Comparison of ENCODE assay signal across 8 mouse cellular contexts in the genomic region with DNA sequence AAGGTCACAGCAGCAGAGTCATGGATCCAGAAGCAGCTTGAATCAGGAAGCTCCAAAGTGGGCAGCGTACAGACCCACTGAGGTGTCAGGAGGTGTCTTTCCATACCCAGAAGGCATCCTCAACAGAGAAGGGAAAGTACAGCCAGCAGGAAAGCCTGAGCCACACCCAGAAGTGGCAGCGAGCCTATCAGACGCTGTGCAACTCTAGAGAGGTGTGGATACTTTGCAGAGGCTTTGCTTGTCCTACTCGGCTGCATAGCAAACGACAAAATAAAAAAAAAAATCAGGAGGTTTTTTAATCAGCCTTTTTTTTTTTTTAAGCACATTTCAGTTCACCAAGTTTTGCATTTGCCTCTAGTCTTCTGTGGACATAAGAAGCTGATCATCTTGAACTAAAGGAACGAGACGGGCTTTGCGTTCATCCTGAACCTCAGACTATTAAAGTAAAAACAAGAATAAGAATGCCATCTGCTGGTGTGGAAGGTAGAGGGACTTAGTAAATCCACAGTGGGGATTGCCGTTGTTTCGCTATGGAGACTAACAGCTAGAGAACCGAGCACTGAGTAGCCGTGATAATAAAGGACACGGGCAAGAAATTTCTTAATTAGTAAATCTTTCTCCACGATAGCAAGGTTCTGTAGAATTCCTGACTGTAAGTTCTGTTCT.
A peak's percentile ranks its signal among the peaks of the same experiment; 100 is the strongest.
DNase-seq lines count a peak whose midpoint lies in the region; ATAC-seq and TF ChIP-seq lines count a peak whose summit lies in the region.

No protein-coding gene starts in this region.

- H3K9ac ChIP-seq in forebrain, embryonic 13.5 days = no peak overlapping the region
- no peak overlapping the region for H3K9ac ChIP-seq in forebrain, embryonic 11.5 days (ENCODE audit: low read length)
- H3K9ac ChIP-seq in lung, embryonic 15.5 days = no peak overlapping the region
- no peak overlapping the region for H3K9ac ChIP-seq in forebrain, postnatal 0 days
- H3K9ac ChIP-seq in neural tube, embryonic 15.5 days (replicated peaks) = no peak overlapping the region

- no peaks in the 10 kb centered on the region for H3K4me1 ChIP-seq in forebrain, embryonic 13.5 days
- no peaks in the 10 kb centered on the region for H3K4me1 ChIP-seq in forebrain, embryonic 11.5 days (replicated peaks; ENCODE audit: control insufficient read depth, insufficient read depth, low read length)
- H3K4me1 ChIP-seq in lung, embryonic 15.5 days = no peaks in the 10 kb centered on the region
- no peaks in the 10 kb centered on the region for H3K4me1 ChIP-seq in forebrain, postnatal 0 days (ENCODE audit: insufficient read depth)
- no peaks in the 10 kb centered on the region for H3K4me1 ChIP-seq in neural tube, embryonic 15.5 days

- H3K27ac ChIP-seq in forebrain, embryonic 13.5 days = no peak overlapping the region
- no peak overlapping the region for H3K27ac ChIP-seq in forebrain, embryonic 11.5 days (ENCODE audit: low read depth, low read length)
- no peak overlapping the region for H3K27ac ChIP-seq in lung, embryonic 15.5 days
- no peak overlapping the region for H3K27ac ChIP-seq in forebrain, postnatal 0 days (ENCODE audit: low read depth, low read length)
- no peak overlapping the region for H3K27ac ChIP-seq in neural tube, embryonic 15.5 days (replicated peaks)

- 43% methylated on average over 14 of the region's 14 CpGs for WGBS in forebrain, embryonic 13.5 days
- 44% methylated on average over 14 of the region's 14 CpGs for WGBS in forebrain, embryonic 11.5 days
- WGBS in lung, embryonic 15.5 days = 34% methylated on average over 14 of the region's 14 CpGs
- 36% methylated on average over 14 of the region's 14 CpGs for WGBS in forebrain, postnatal 0 days
- WGBS in neural tube, embryonic 15.5 days = 38% methylated on average over 14 of the region's 14 CpGs

- DNase-seq in forebrain, embryonic 11.5 days (ENCODE audit: low spot score) = no peak
- DNase-seq in lung, postnatal 25 days (ENCODE audit: low spot score) = no peak
- DNase-seq in forebrain, postnatal 0 days = peak; percentile 27
- no peak for DNase-seq in right cerebral cortex, postnatal 36 days (ENCODE audit: low spot score in 2 of 2)
- DNase-seq in thymus, postnatal 0 days (ENCODE audit: low spot score) = no peak

- H3K4me3 ChIP-seq in forebrain, embryonic 13.5 days = no peak overlapping the region
- no peak overlapping the region for H3K4me3 ChIP-seq in forebrain, embryonic 11.5 days (ENCODE audit: low read depth, low read length)
- H3K4me3 ChIP-seq in lung, embryonic 15.5 days = 0 out of 2 replicates have a peak overlapping the region, but pooled peaks have one; percentile 12
- no peak overlapping the region for H3K4me3 ChIP-seq in forebrain, postnatal 0 days (ENCODE audit: low read depth, low read length)
- H3K4me3 ChIP-seq in neural tube, embryonic 15.5 days (replicated peaks) = no peak overlapping the region

- no peaks in the 10 kb centered on the region for H3K9me3 ChIP-seq in forebrain, embryonic 13.5 days (replicated peaks)
- no peaks in the 10 kb centered on the region for H3K9me3 ChIP-seq in forebrain, embryonic 11.5 days (ENCODE audit: control insufficient read depth, low read length)
- no peaks in the 10 kb centered on the region for H3K9me3 ChIP-seq in lung, embryonic 15.5 days
- H3K9me3 ChIP-seq in forebrain, postnatal 0 days (ENCODE audit: low read length) = no peaks in the 10 kb centered on the region
- no peaks in the 10 kb centered on the region for H3K9me3 ChIP-seq in neural tube, embryonic 15.5 days (replicated peaks)

- H3K4me2 ChIP-seq in forebrain, embryonic 13.5 days = peak overlapping the region; percentile 19; the same call in 1 of the 2 replicates
- H3K4me2 ChIP-seq in forebrain, embryonic 11.5 days (ENCODE audit: low read depth, low read length, severe bottlenecking) = no peak overlapping the region
- peak overlapping the region; percentile 41 for H3K4me2 ChIP-seq in lung, embryonic 15.5 days
- 0 out of 2 replicates have a peak overlapping the region, but pooled peaks have one; percentile 1 for H3K4me2 ChIP-seq in forebrain, postnatal 0 days (ENCODE audit: low read depth)
- peak overlapping the region; percentile 41 for H3K4me2 ChIP-seq in neural tube, embryonic 15.5 days

- no peaks in the 10 kb centered on the region for H3K36me3 ChIP-seq in forebrain, embryonic 13.5 days (ENCODE audit: poor library complexity, severe bottlenecking)
- no peaks in the 10 kb centered on the region for H3K36me3 ChIP-seq in forebrain, embryonic 11.5 days (ENCODE audit: control insufficient read depth, insufficient read depth, low read length)
- H3K36me3 ChIP-seq in lung, embryonic 15.5 days = no peaks in the 10 kb centered on the region
- no peaks in the 10 kb centered on the region for H3K36me3 ChIP-seq in forebrain, postnatal 0 days (ENCODE audit: insufficient read depth)
- H3K36me3 ChIP-seq in neural tube, embryonic 15.5 days = no peaks in the 10 kb centered on the region

- H3K27me3 ChIP-seq in forebrain, embryonic 13.5 days = no peaks in the 10 kb centered on the region
- no peaks in the 10 kb centered on the region for H3K27me3 ChIP-seq in forebrain, embryonic 11.5 days (ENCODE audit: control insufficient read depth, insufficient read depth, low read length)
- no peaks in the 10 kb centered on the region for H3K27me3 ChIP-seq in lung, embryonic 15.5 days
- H3K27me3 ChIP-seq in forebrain, postnatal 0 days (ENCODE audit: insufficient read depth, low read length) = no peaks in the 10 kb centered on the region
- no peaks in the 10 kb centered on the region for H3K27me3 ChIP-seq in neural tube, embryonic 15.5 days (replicated peaks)

- peak; percentile 27 for TF ChIP-seq CTCF in forebrain, postnatal 0 days (IDR thresholded peaks at IDR 0.05; ENCODE audit: low read depth)

- ATAC-seq in forebrain, embryonic 13.5 days = no peak
- no peak for ATAC-seq in forebrain, embryonic 11.5 days (replicated peaks; ENCODE audit: low FRiP score)
- no peak for ATAC-seq in lung, embryonic 15.5 days (ENCODE audit: borderline replicate concordance, extremely low read depth, low FRiP score, low TSS enrichment)
- no peak for ATAC-seq in forebrain, postnatal 0 days
- no peak for ATAC-seq in neural tube, embryonic 15.5 days (ENCODE audit: low FRiP score)
